Mouse (Mus musculus) stomach, postnatal 0 days (tissue): ENCODE results near the gene Pxdn. TPM values are rescaled to one million over a fixed set of nuclear protein-coding genes. Genes with fewer than 3 reads are reported as not detected.

Source experiments
- ATAC-seq: fragments of 200-750 bp; cut with Nextera tagmentation; 2 replicates; pipeline ENCODE4 v1.8.0; 2017; ENCODE audit not compliant: low FRiP score, low TSS enrichment
- DNase-seq: peaks from one replicate; pipeline ENCODE4 v3.0.0-alpha.2; 2016; ENCODE audit warnings: low spot score
- H3K27ac ChIP-seq: fragments of 300-500 bp; sonication (generic); replicated peaks from 2 replicates; pipeline ENCODE4 v1.5.1; 2014; ENCODE audit warnings: mild to moderate bottlenecking, control low read depth
- H3K27me3 ChIP-seq: fragments of 300-500 bp; sonication (generic); 2 replicates; pipeline ENCODE4 v1.6.1; 2014; ENCODE audit warnings: low read length; ENCODE audit not compliant: control insufficient read depth, insufficient read depth
- H3K36me3 ChIP-seq: fragments of 300-500 bp; sonication (generic); 2 replicates; pipeline ENCODE4 v1.6.1; 2014; ENCODE audit warnings: low read length, mixed read lengths; ENCODE audit not compliant: control insufficient read depth, insufficient read depth
- H3K4me1 ChIP-seq: fragments of 300-500 bp; sonication (generic); replicated peaks from 2 replicates; pipeline ENCODE4 v1.6.1; 2014; ENCODE audit warnings: antibody characterized with exemption; ENCODE audit not compliant: control insufficient read depth, insufficient read depth
- H3K4me2 ChIP-seq: fragments of 300-500 bp; sonication (generic); replicated peaks from 2 replicates; pipeline ENCODE4 v1.6.1; 2014; ENCODE audit warnings: low read depth, mild to moderate bottlenecking, control low read depth, moderate library complexity
- H3K4me3 ChIP-seq: fragments of 300-500 bp; sonication (generic); 2 replicates; pipeline ENCODE4 v1.5.1; 2014; ENCODE audit warnings: low read depth, low read length, control low read depth
- H3K9ac ChIP-seq: fragments of 300-500 bp; sonication (generic); 2 replicates; pipeline ENCODE4 v1.6.1; 2014; ENCODE audit warnings: mild to moderate bottlenecking, low read length, control low read depth, mixed read lengths
- H3K9me3 ChIP-seq: fragments of 300-500 bp; sonication (generic); 2 replicates; pipeline ENCODE4 v1.6.1; 2016; ENCODE audit warnings: low read length; ENCODE audit not compliant: control insufficient read depth
- CTCF ChIP-seq: IDR thresholded peaks from 2 replicates; pipeline ENCODE4 v1.5.1; 2016; ENCODE audit warnings: antibody characterized with exemption, low read depth, mild to moderate bottlenecking, moderate library complexity
- EP300 ChIP-seq: optimal IDR thresholded peaks from 2 replicates; pipeline ENCODE3; 2016; ENCODE audit warnings: antibody characterized with exemption
- WGBS: fragments of 180-500 bp; shearing (Covaris S2); extraction: QIAGEN DNeasy Blood & Tissue Kit; methylation state at CpG from one replicate; pipeline ENCODE4 v1.1.7; 2014; 5-methylcytosine and 5-hydroxymethylcytosine counted together
- polyA plus RNA-seq: library from polyadenylated mRNA; unstranded; fragments of >200 nt; fragmentation: Nextera tagmentation; extraction: Ambion mirVana; gene quantifications from 2 replicates; pipeline ENCODE4 v1.2.1, GENCODE M21; 2015

Gene Pxdn
- polyA plus RNA-seq, 1 experiment from 2014 or later: 19.4 TPM

DNA sequence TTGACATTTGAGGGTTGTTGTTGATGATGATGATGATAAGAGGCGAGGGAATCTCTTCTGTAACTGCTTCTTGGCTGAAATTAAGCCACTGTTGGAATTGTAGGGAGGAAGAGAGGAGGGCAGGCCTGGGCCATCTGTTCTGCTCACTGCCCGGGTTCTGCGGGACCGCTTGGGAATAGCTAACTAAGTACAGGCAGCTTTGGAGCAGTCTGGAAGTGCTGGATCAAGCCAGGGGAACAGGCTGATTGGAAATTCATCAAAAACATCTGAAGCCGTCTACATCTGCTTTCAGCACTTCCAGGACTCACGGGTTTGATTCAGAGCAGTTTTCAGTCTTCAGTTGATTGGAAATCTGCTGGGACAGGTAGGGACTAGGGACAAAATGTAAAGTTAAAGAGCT, 120.6 kb downstream of the Pxdn start:
- no peak for TF ChIP-seq CTCF
- no peak for TF ChIP-seq EP300
- no peak overlapping the region for H3K4me2 ChIP-seq
- no peak for DNase-seq
- ATAC-seq: no peak
- H3K9ac ChIP-seq: no peak overlapping the region
- no peaks in the 10 kb centered on the region for H3K9me3 ChIP-seq
- H3K4me3 ChIP-seq: no peak overlapping the region
- no peaks in the 10 kb centered on the region for H3K4me1 ChIP-seq
- H3K27me3 ChIP-seq: no peaks in the 10 kb centered on the region
- H3K36me3 ChIP-seq: no peaks in the 10 kb centered on the region
- H3K27ac ChIP-seq: no peak overlapping the region
- WGBS: 47% methylated on average over 6 of the region's 6 CpGs

DNA sequence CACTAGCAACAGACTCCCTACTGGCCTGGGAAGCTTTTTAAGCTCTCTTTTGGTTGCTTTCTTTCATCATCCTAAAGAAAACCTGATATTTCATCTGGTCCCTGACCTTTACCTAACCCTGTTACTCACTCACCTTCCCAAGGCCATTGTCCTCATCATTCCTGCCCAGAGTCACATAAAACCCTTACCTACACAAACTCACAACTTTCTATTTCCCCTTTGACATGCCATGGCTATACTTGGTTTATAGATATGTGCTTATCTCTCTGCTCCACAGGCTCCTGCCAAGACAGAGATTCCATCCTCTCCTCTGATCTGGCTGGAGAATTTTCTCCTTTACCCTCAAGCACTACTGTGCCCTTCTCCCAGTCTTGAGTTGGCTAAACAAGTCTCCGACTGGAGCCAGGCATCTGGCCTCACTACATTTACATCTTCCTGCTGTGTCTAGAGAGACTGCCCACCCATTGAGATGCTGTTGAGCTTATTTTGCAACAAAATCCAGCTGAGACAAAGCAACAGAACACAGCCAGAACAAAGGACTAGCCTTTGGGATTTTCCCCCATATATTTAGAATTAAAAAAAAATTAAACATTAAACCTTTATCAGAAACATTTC, 124.2 kb downstream of the Pxdn start:
- no peak for ATAC-seq
- no peaks in the 10 kb centered on the region for H3K27me3 ChIP-seq

DNA sequence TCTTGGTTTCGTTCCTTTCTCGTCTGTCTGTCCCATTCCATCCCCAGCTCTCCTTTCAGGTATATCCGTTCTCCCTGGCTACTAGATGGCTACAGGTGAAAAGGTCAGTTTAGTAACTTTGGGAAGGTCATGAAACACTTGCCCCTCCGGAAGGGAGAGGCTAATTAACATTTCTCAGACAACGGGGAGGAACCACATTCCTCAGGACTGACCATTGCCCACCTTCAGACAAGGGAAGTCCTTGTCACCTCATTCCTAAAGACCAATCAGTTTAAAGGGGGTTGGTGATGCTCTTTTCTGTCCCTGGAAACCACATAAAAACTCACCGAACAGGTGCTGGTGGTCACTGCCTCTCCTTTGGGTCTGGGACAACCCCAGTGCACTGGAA, 124.7 kb downstream of the Pxdn start:
- no peaks in the 10 kb centered on the region for H3K9me3 ChIP-seq
- H3K36me3 ChIP-seq: no peaks in the 10 kb centered on the region
- no peak overlapping the region for H3K4me2 ChIP-seq
- no peak overlapping the region for H3K27ac ChIP-seq
- H3K4me1 ChIP-seq: no peaks in the 10 kb centered on the region
- H3K27me3 ChIP-seq: no peaks in the 10 kb centered on the region
- H3K9ac ChIP-seq: no peak overlapping the region
- H3K4me3 ChIP-seq: no peak overlapping the region
- WGBS: 25% methylated on average over 6 of the region's 6 CpGs
- TF ChIP-seq CTCF: no peak
- no peak for TF ChIP-seq EP300
- DNase-seq (no peak), ATAC-seq (no peak)

More for the DNA sequence above, 124.2 kb downstream of the Pxdn start:
- H3K27ac ChIP-seq: no peak overlapping the region
- H3K36me3 ChIP-seq: no peaks in the 10 kb centered on the region
- H3K4me3 ChIP-seq: no peak overlapping the region
- 19% methylated on average over 1 of the region's 1 CpGs for WGBS
- no peak overlapping the region for H3K9ac ChIP-seq
- H3K9me3 ChIP-seq: no peaks in the 10 kb centered on the region
- TF ChIP-seq CTCF: no peak
- TF ChIP-seq EP300: no peak
- H3K4me1 ChIP-seq: no peaks in the 10 kb centered on the region
- no peak overlapping the region for H3K4me2 ChIP-seq
- DNase-seq: no peak

Other genes starting within 250 kb of the Pxdn start
- not detected in 2 replicates for gene Tpo, start 195.0 kb downstream of the Pxdn start, polyA plus RNA-seq